Mouse (Mus musculus) heart, adult 2 months (tissue): Measurements from ENCODE around the gene Pdxdc1.

Experiments used
- CTCF ChIP-seq: fragments of 200-600 bp; IDR thresholded peaks from 2 replicates; pipeline ENCODE4 v1.8.1; 2022; ENCODE audit warnings: antibody characterized with exemption, mild to moderate bottlenecking, moderate library complexity
- POLR2A ChIP-seq: fragments of 200-500 bp; IDR thresholded peaks from 2 replicates; pipeline ENCODE4 v1.6.1; 2011; ENCODE audit warnings: mild to moderate bottlenecking, low read depth, low read length, control low read depth; ENCODE audit not compliant: insufficient read depth

- no peak for TF ChIP-seq POLR2A
- no peak for TF ChIP-seq CTCF
Observed at GRCm38 (mm10) chr16:13920093-13920492, 17.2 kb upstream of the Pdxdc1 start.
